Mouse (Mus musculus): ENCODE measurements around the gene Xrcc5.

Xrcc5 gene

GRCm38 (mm10) chr1:72390420-72390819 is 83.2 kb downstream of the Xrcc5 start:
- DNase-seq (ENCODE audit: low spot score), result no peak

- DNase-seq (ENCODE audit: low spot score), result no peak
These were observed 92.6 kb downstream of the Xrcc5 start for GRCm38 (mm10) chr1:72399720-72400401.

DNA sequence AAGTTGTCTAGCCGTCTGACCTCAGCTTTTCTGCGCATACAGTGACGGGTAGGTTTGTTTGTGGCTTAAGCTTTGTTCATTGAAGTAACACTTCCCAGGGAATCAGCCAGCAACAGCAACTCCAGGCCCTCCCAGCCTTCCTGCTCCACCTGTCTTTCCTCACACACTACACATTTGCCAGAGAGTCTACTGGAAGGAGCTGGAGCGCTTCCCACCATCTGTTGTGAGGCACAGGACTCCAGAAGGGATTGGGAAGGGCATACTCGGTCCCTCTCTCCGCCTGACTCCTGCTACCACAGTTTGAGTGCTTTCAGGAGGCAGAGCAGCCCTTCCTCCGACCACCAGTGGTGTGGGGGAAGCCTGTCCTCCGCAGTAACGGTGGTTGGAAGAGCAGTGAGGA is 93.4 kb downstream of the Xrcc5 start:
- no peak for DNase-seq (ENCODE audit: low spot score)

DNA sequence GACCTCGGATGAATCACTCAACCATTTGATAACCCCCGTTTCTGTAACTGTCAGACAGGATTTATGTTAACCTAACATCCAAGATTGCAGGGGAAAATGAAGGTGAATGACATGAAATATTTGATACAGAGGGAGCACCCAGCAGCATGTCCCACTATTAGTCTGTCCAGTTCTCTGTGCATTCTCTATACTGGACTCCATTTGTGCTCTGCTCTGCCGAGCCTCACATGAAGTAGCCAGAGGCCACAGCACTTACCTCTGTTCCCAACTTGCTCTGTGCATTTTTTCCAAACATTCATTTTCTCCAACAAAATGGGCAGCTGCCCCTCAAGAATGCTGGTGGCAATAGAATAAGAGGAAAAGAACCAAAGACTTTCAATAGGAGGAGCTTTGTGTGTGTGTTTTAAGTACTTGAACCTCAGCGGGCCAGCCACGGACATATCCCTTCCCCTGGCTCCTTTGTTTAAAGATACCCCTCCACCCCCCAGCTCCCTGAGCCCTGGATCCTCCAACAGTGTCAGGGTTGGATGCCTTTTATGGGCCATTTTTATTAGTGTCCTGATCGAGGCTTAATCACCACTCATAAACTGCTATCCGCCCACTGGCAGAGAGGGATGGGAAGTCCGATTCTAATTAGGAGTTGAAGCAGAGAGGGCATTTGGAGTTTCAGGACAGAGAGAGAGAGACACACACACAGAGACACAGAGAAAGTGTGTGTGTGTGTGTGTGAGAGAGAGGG is 94.3 kb downstream of the Xrcc5 start:
- no peak for DNase-seq (ENCODE audit: low spot score)

DNA sequence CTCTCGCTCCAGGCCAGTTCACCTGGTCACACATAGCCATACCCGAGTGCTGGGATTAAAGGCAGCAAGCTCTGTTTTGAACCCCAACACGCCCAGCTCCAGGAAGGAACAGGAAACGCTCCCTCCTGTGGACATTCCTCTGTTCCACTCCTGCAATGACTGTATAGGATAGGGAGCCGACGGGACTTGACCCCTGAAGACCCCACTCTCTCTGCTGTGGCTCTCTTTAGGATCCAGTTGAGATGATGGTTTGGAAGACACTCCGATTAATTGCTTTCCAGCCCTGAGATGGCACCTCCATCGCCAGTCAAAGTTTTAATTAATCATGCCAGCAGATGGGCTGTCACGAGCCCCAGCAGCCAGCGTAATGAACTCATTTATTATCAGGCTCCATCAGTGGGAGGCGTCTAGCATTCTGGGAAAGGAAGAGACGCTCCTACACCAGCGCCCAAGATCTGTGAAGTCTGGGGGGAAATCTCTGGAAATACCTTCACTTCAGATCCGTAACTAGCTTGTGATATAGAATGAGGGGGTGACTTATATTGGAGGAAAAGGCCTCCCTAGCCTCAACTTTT is 99.4 kb downstream of the Xrcc5 start:
- no peak for DNase-seq (ENCODE audit: low spot score)

- DNase-seq (ENCODE audit: low spot score), result no peak
These were observed 102.7 kb downstream of the Xrcc5 start for GRCm38 (mm10) chr1:72409936-72410335.

DNA sequence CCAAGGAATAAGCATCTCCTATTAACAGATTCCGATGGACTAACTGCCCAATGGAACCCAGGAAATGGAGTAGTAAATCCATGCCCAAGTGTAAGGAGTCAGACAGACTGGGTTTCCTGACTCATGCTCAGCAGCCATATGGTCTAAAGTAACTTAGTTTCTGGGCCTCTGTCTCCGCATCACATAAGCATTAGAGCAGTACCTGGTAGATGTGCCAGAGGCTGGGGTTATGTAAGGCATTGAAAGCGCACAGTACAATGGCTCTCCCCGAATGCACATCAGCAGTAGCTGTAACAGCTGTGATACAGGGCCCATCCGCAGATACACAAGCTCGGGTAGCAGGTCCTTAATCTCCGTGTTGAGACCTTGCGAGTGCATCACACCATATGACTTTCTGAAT is 103.9 kb downstream of the Xrcc5 start:
- no peak for DNase-seq (ENCODE audit: low spot score)

- DNase-seq (ENCODE audit: low spot score), result no peak
These were observed 106.0 kb downstream of the Xrcc5 start for GRCm38 (mm10) chr1:72413205-72413604.

- DNase-seq (ENCODE audit: low spot score), result no peak
These were observed 106.9 kb downstream of the Xrcc5 start for GRCm38 (mm10) chr1:72414133-72414532.

DNA sequence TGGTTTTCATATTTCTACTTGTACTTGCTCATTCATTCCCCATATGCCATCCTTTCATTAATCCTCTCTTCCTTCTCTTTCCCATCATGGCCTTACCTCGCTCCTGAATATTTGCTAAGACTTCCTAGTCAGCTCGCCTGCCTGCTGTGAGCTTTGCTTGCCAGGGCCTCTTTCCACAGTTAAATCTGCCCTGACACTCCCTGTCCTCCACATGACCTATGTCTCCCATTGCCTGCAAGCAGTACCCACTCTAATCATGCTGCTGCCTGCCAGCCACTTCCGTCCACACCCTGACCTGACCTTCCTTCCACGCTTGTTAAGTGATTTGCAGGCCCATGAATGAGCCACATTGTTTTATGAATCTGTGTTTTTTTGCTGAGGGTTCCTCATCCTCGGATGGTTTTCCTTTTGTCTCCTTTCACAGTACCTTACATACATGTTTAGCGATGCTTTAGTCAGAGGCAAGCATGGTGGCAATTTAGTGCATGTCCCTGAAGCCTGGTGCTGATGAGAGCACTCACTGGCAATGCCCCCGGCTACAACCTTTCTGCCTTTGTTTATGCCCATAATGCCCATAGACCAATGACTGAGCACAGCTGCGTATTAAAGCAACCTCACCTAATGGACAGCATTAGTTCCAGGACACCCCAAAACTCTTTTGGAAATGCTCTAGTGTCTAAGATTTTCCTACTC is 107.5 kb downstream of the Xrcc5 start:
- DNase-seq (ENCODE audit: low spot score), result no peak

- no peak for DNase-seq (ENCODE audit: low spot score)
These were observed 111.8 kb downstream of the Xrcc5 start for GRCm38 (mm10) chr1:72418744-72419655.

GRCm38 (mm10) chr1:72420220-72420619 is 113.0 kb downstream of the Xrcc5 start:
- DNase-seq (ENCODE audit: low spot score), result no peak

DNA sequence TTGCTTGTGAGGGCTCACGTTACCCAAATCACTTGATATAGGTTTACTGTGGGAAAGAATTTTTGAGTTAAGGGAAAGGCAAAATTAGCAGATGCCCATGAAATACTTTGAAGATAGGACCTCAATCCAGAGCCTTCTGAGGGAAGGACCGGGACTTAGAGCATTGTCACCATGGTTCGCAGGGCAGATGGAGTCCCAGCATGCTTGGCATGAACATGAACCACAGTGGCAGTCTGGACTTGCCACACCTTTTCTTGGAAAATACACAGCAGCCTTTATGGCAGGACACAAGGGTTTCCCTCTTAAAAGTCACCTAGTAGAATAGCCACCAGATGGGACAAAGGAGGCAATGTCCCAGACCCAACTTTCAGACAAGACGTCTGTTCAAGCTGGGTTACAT is 114.9 kb downstream of the Xrcc5 start:
- no peak for DNase-seq (ENCODE audit: low spot score)

DNA sequence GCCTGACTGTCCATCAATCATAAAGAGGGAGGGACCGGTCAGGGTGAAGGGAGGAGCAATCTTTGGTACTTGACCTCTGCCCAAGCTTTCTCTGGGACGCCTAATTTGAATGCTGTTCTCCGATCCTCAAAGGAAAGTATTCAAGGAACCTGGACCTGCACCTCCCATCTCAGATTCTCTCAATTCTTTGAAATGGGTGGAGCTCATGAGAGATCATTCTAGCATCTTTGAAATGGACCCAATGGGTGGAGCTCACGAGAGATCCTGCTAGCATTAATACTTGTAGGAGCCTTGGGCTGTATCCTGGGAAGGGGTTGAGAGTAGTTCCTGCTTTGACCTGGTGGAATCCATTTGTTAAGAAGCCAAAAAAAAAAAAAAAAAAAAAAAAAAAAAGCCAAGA is 119.2 kb downstream of the Xrcc5 start:
- DNase-seq (ENCODE audit: low spot score), result no peak

- no peak for DNase-seq (ENCODE audit: low spot score)
These were observed 121.3 kb downstream of the Xrcc5 start for GRCm38 (mm10) chr1:72428526-72428925.

DNA sequence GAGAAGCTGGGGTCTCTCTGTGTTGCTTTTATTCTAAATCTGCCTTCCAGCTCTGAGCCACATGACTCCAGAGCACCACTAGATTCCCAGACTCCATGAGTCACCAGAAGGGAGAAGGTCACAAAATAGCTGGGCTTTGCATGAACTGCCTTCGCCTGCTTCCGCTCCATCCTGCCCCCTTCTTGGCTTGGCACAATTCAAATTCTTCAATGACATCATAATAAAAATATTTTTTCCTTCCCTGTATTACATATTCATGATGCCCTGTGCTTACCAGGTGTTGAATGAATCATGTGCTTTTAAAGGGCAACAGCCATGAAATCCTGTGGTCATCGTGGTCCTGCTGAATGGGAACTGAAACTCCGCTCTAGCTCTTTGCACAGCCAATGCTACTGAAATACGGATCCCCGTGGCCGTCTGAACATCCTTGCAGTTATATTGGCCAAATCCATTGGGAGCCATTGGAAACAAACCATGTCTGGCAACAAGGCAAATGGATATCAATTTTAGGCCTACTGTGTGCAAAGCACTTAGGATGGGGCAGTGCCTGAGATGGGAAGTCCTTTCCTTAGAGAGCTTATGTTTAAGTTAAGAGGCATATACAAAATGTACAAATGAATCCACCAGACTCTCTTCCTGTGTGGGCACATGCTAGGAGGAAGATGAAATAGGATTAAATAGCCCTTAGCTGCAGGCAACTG is 122.0 kb downstream of the Xrcc5 start:
- no peak for DNase-seq (ENCODE audit: low spot score)

DNA sequence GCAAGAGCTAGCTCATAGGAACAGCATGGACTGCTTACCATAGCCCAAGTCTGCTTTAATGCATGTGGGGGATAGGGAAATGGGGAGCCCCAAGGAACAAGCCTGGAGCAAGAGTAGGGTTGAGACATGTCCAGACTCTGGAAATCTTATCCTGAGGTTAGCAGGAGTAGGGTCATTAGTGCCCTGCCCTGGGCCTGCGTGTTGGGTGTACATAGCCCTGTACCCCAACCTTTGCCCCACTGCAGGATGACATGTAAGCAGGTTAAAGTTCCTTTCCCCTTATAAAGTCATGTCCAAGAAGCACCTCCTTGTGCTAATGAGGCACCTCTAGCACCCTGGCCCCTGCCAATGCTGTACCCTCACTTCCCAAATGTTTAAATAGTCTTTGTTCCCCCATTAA is 125.4 kb downstream of the Xrcc5 start:
- no peak for DNase-seq (ENCODE audit: low spot score)

GRCm38 (mm10) chr1:72434510-72434909 is 127.3 kb downstream of the Xrcc5 start:
- DNase-seq (ENCODE audit: low spot score), result no peak

DNA sequence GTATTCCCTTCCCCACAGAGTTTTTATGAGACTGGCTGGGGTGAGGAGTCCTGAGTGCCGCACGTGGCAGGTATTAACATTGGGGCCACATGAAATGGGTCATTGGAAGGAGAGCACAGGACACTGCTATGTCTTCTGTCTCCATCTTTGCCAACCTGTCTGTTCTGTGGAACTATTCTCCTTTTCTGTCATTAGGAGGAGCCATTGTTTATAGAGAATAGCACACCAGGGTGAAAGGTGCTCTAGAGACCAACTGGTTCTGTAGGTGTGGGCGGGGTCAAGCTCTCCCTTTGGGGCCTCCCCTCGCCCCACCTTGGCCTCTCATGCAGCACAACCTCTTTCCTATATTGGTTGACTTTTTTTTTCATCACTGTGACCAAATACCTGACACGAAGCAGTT is 129.7 kb downstream of the Xrcc5 start:
- DNase-seq (ENCODE audit: low spot score), result no peak

GRCm38 (mm10) chr1:72439146-72439545 is 131.9 kb downstream of the Xrcc5 start:
- DNase-seq (ENCODE audit: low spot score), result no peak

- no peak for DNase-seq (ENCODE audit: low spot score)
These were observed 135.5 kb downstream of the Xrcc5 start for GRCm38 (mm10) chr1:72442747-72443146.
